Mouse (Mus musculus) hindbrain, embryonic 13.5 days (tissue): ENCODE measurements at regions not wholly inside any gene's neighbourhood (a gene's known extent, or its start where the extent isn't known, plus 50 kb on each side); places are given as distances from the start of the nearest gene placed in this dataset.

Source experiments
- ATAC-seq: fragments of 200-750 bp; cut with Nextera tagmentation; 2 replicates; pipeline ENCODE4 v1.8.0; 2017; ENCODE audit warnings: moderate TSS enrichment; ENCODE audit not compliant: low FRiP score
- H3K27ac ChIP-seq: fragments of 300-500 bp; sonication (generic); 2 replicates; pipeline ENCODE4 v1.5.1; 2015; ENCODE audit warnings: inconsistent platforms, mild to moderate bottlenecking, moderate library complexity
- H3K27me3 ChIP-seq: fragments of 300-500 bp; sonication (generic); 2 replicates; pipeline ENCODE4 v1.6.1; 2015; ENCODE audit warnings: mild to moderate bottlenecking, inconsistent platforms
- H3K36me3 ChIP-seq: fragments of 300-500 bp; sonication (generic); 2 replicates; pipeline ENCODE4 v1.6.1; 2015; ENCODE audit warnings: mild to moderate bottlenecking, inconsistent platforms
- H3K4me1 ChIP-seq: fragments of 300-500 bp; sonication (generic); replicated peaks from 2 replicates; pipeline ENCODE4 v1.6.1; 2015; ENCODE audit warnings: inconsistent platforms
- H3K4me2 ChIP-seq: fragments of 300-500 bp; sonication (generic); 2 replicates; pipeline ENCODE4 v1.6.1; 2015; ENCODE audit warnings: inconsistent platforms, mild to moderate bottlenecking, moderate library complexity
- H3K4me3 ChIP-seq: fragments of 300-500 bp; sonication (generic); 2 replicates; pipeline ENCODE4 v1.5.1; 2015; ENCODE audit warnings: mild to moderate bottlenecking, inconsistent platforms
- H3K9ac ChIP-seq: fragments of 300-500 bp; sonication (generic); 2 replicates; pipeline ENCODE4 v1.6.1; 2015; ENCODE audit warnings: mild to moderate bottlenecking, inconsistent platforms
- H3K9me3 ChIP-seq: fragments of 300-500 bp; sonication (generic); 2 replicates; pipeline ENCODE4 v1.6.1; 2016; ENCODE audit warnings: inconsistent platforms
- WGBS: fragments of 180-500 bp; shearing (Covaris S2); methylation state at CpG from one replicate; pipeline ENCODE4 v1.1.7; 2015; 5-methylcytosine and 5-hydroxymethylcytosine counted together

- WGBS: 71% methylated on average over 5 of the region's 5 CpGs
- no peak overlapping the region for H3K27ac ChIP-seq
- ATAC-seq: no peak
- H3K4me2 ChIP-seq: no peak overlapping the region
- H3K4me3 ChIP-seq: no peak overlapping the region
- H3K4me1 ChIP-seq: peaks cover 4% of the 10 kb centered on the region; the same call in 1 of the 2 replicates
- no peaks in the 10 kb centered on the region for H3K9me3 ChIP-seq
- no peaks in the 10 kb centered on the region for H3K36me3 ChIP-seq
- no peak overlapping the region for H3K9ac ChIP-seq
- H3K27me3 ChIP-seq: no peaks in the 10 kb centered on the region
Observed at GRCm38 (mm10) chr12:27848141-27848540, 505.8 kb upstream of the Sox11 start.

- H3K4me3 ChIP-seq: no peak overlapping the region
- H3K27me3 ChIP-seq: no peaks in the 10 kb centered on the region
- H3K4me1 ChIP-seq: peaks cover 4% of the 10 kb centered on the region; the same call in 1 of the 2 replicates
- WGBS: 72% methylated on average over 10 of the region's 10 CpGs
- H3K9ac ChIP-seq: no peak overlapping the region
- H3K9me3 ChIP-seq: no peaks in the 10 kb centered on the region
- H3K4me2 ChIP-seq: no peak overlapping the region
- H3K36me3 ChIP-seq: no peaks in the 10 kb centered on the region
- H3K27ac ChIP-seq: no peak overlapping the region
- ATAC-seq: no peak
Observed at GRCm38 (mm10) chr12:27847397-27847796, 505.0 kb upstream of the Sox11 start.

GRCm38 (mm10) chr12:27844958-27845357 lies 502.6 kb upstream of the Sox11 start:
- Histone ChIP-seq H3K27me3 (no peaks in the 10 kb centered on the region), H3K4me3 (no peak overlapping the region), H3K9me3 (no peaks in the 10 kb centered on the region), H3K27ac (no peak overlapping the region), H3K4me2 (no peak overlapping the region), H3K4me1 (peaks cover 4% of the 10 kb centered on the region; the same call in 1 of the 2 replicates), H3K9ac (no peak overlapping the region), H3K36me3 (no peaks in the 10 kb centered on the region)
- no peak for ATAC-seq

DNA sequence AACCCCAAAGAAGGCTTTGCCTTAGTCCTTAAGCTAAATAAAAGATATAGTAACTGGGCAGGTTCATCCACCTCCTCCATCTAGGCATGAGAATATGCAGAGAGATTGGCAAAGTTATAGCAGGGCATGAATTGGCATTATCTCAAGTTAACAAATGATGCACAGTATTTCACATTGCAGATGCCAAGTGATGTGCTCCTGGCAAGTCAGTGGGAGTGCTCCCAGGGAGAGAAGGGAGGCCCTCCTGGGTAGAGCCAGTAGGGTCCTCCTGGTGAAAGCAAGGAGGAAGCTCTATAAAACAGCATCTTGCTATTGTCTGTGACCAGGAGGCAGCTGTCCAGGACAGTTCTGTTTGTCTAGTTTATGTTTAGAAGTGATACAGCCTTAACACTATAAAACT lies 496.6 kb upstream of the Sox11 start:
- no peaks in the 10 kb centered on the region for H3K4me1 ChIP-seq
- H3K4me2 ChIP-seq: no peak overlapping the region
- no peak overlapping the region for H3K27ac ChIP-seq
- no peak overlapping the region for H3K4me3 ChIP-seq
- no peaks in the 10 kb centered on the region for H3K36me3 ChIP-seq
- ATAC-seq: no peak
- no peaks in the 10 kb centered on the region for H3K27me3 ChIP-seq
- H3K9ac ChIP-seq: no peak overlapping the region
- H3K9me3 ChIP-seq: no peaks in the 10 kb centered on the region

GRCm38 (mm10) chr12:27838384-27838783 lies 496.0 kb upstream of the Sox11 start:
- ATAC-seq: no peak
- Histone ChIP-seq H3K27ac (no peak overlapping the region), H3K9ac (no peak overlapping the region), H3K9me3 (no peaks in the 10 kb centered on the region), H3K4me3 (no peak overlapping the region), H3K4me1 (no peaks in the 10 kb centered on the region), H3K4me2 (no peak overlapping the region), H3K36me3 (no peaks in the 10 kb centered on the region), H3K27me3 (no peaks in the 10 kb centered on the region)
- WGBS: 86% methylated on average over 6 of the region's 6 CpGs

GRCm38 (mm10) chr12:27826208-27826607 lies 483.8 kb upstream of the Sox11 start:
- H3K9ac ChIP-seq: no peak overlapping the region
- no peaks in the 10 kb centered on the region for H3K27me3 ChIP-seq
- no peak overlapping the region for H3K27ac ChIP-seq
- WGBS: 86% methylated on average over 5 of the region's 5 CpGs
- H3K4me3 ChIP-seq: no peak overlapping the region
- no peak for ATAC-seq
- no peaks in the 10 kb centered on the region for H3K4me1 ChIP-seq
- no peaks in the 10 kb centered on the region for H3K9me3 ChIP-seq
- H3K4me2 ChIP-seq: no peak overlapping the region
- H3K36me3 ChIP-seq: no peaks in the 10 kb centered on the region

DNA sequence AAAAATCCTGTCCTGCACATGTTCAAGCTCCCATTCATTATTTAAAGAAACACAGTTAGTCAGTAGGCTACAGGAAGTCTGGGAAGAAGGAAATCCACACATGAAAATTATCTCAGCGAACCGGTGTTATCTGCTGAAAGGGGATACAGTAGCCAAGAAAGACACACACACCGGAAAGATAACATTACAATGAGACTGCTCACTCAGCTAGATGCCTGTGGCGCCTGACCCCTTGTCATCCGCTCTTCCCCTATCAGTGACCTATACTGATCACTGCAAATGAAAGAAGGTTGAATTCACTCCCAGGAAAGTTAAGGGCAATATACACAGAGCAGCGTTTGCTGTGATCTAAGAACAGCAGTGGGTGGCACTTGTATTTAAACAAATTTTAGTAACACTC lies 481.0 kb upstream of the Sox11 start:
- ATAC-seq: no peak
- H3K27me3 ChIP-seq: no peaks in the 10 kb centered on the region
- no peak overlapping the region for H3K27ac ChIP-seq
- WGBS: 86% methylated on average over 6 of the region's 6 CpGs
- no peak overlapping the region for H3K4me3 ChIP-seq
- no peak overlapping the region for H3K9ac ChIP-seq
- no peaks in the 10 kb centered on the region for H3K36me3 ChIP-seq
- H3K9me3 ChIP-seq: no peaks in the 10 kb centered on the region
- no peaks in the 10 kb centered on the region for H3K4me1 ChIP-seq
- H3K4me2 ChIP-seq: no peak overlapping the region

DNA sequence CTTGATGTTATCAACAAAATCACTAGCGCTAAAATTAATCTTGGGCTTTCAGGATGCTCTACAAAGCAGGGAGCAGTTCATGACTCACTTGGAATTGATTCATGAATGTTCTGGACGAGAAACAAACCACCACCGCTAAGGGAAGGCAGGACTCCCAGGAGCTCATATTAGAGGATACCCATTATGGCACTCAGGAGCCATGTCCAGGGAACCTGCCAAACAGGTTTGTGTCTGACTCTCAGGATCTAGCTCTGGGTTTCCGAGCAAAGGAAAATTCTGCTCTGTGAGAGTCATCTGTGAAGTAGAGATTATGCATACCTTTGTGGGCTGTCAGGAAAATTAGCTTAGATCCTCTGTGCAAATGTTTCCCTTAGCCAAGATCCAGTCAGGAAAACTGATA lies 454.3 kb upstream of the Sox11 start:
- no peak for ATAC-seq
- H3K27me3 ChIP-seq: no peaks in the 10 kb centered on the region
- H3K27ac ChIP-seq: no peak overlapping the region
- no peaks in the 10 kb centered on the region for H3K4me1 ChIP-seq
- WGBS: 90% methylated on average over 4 of the region's 4 CpGs
- H3K9ac ChIP-seq: no peak overlapping the region
- no peaks in the 10 kb centered on the region for H3K9me3 ChIP-seq
- no peak overlapping the region for H3K4me3 ChIP-seq
- H3K36me3 ChIP-seq: no peaks in the 10 kb centered on the region
- no peak overlapping the region for H3K4me2 ChIP-seq

DNA sequence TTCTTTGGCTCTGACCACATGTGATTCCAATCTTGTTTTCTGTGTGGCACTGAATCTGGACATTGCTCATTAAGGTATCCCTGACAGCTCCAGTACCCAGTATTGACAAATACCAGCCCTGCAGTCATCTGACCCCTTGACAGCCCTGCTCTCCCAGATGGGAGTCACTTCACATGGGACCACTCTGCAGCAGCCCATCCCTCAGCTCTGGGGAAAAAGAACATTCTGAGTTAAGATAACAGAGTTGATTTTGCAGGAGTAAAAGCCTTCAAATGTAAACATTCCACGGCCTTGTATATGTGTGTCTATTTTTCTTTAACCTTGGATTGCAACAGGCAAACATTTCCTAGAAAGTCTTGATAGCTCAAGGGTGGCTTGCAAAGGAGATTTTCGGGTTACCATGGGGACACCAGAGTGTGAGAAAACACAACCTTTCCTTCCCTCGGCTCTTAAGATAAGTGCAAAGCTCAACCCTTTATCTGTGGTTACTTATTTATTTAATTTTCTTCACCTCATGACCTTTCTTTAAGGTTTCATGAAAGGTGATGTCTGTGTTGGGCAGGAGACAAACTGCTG lies 444.4 kb upstream of the Sox11 start:
- H3K4me3 ChIP-seq: no peak overlapping the region
- H3K9ac ChIP-seq: no peak overlapping the region
- H3K36me3 ChIP-seq: no peaks in the 10 kb centered on the region
- no peaks in the 10 kb centered on the region for H3K9me3 ChIP-seq
- H3K27me3 ChIP-seq: no peaks in the 10 kb centered on the region
- ATAC-seq: no peak
- no peak overlapping the region for H3K4me2 ChIP-seq
- 61% methylated on average over 3 of the region's 3 CpGs for WGBS
- H3K27ac ChIP-seq: no peak overlapping the region
- H3K4me1 ChIP-seq: no peaks in the 10 kb centered on the region

DNA sequence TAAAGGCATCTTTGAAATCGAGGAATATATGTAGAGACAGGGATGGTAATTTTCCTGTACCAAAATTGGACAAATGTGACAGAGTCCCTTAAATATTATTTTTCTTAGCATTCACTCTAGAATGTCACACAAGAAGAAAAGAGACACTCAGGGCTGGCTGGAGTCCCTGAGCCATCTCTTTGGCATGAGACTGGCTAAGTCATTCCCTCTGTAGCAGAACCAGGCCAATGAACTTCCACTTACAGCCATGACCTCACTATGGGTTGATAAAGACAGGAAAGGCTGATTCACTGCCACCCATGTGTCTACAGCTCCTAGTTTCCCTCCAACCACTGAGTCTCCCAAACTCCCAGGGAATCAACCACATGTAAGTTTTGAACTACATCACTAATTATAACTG lies 438.4 kb upstream of the Sox11 start:
- H3K27ac ChIP-seq: no peak overlapping the region
- no peak overlapping the region for H3K4me3 ChIP-seq
- H3K36me3 ChIP-seq: no peaks in the 10 kb centered on the region
- H3K9ac ChIP-seq: no peak overlapping the region
- 93% methylated on average over 1 of the region's 1 CpGs for WGBS
- no peaks in the 10 kb centered on the region for H3K9me3 ChIP-seq
- H3K4me1 ChIP-seq: no peaks in the 10 kb centered on the region
- H3K4me2 ChIP-seq: no peak overlapping the region
- ATAC-seq: no peak
- no peaks in the 10 kb centered on the region for H3K27me3 ChIP-seq

DNA sequence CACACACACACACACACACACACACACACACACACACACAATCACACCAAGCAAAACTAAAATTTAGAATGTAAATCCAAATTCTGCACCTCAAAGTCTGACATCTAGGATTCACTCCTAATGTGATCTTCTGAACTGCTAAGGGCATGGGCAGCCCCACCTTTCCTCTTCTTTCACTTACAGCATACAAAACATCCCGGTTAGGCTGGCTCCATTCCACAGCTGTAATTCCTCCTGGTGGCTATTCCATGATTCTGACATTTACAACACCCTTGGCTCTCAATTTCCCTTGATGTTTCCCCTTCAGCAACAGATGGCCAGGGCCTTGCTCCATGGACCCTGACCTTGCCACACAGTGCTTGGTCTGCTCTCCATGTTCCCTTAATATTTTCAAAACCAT lies 423.6 kb upstream of the Sox11 start:
- H3K27me3 ChIP-seq: no peaks in the 10 kb centered on the region
- no peak overlapping the region for H3K4me3 ChIP-seq
- WGBS: 70% methylated on average over 1 of the region's 1 CpGs
- ATAC-seq: no peak
- no peak overlapping the region for H3K4me2 ChIP-seq
- H3K9me3 ChIP-seq: no peaks in the 10 kb centered on the region
- no peaks in the 10 kb centered on the region for H3K36me3 ChIP-seq
- no peak overlapping the region for H3K27ac ChIP-seq
- no peak overlapping the region for H3K9ac ChIP-seq
- H3K4me1 ChIP-seq: no peaks in the 10 kb centered on the region

DNA sequence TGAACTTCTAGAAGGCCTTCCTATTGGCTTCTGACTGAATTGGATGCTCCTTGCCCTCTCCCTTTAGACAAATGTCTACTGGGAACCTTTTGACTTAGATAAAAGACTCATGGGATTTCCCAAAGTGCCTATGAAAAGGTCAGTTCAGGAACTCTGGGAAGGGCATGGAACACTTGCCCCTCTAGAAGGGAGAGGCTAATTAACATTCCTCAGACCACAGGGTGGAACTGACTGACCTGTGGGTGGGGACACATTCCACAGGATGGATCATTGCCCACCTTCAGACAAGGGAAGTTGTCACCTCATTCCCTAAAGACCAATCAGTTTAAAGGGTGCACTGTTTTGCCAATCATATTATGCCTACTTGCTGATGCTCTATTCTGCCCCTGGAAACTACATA lies 416.6 kb upstream of the Sox11 start:
- no peaks in the 10 kb centered on the region for H3K36me3 ChIP-seq
- no peaks in the 10 kb centered on the region for H3K4me1 ChIP-seq
- ATAC-seq: no peak
- H3K4me2 ChIP-seq: no peak overlapping the region
- no peak overlapping the region for H3K9ac ChIP-seq
- no peaks in the 10 kb centered on the region for H3K9me3 ChIP-seq
- H3K27me3 ChIP-seq: no peaks in the 10 kb centered on the region
- no peak overlapping the region for H3K27ac ChIP-seq
- H3K4me3 ChIP-seq: no peak overlapping the region

- ATAC-seq: no peak
- no peak overlapping the region for H3K4me2 ChIP-seq
- H3K4me3 ChIP-seq: no peak overlapping the region
- H3K27me3 ChIP-seq: no peaks in the 10 kb centered on the region
- no peak overlapping the region for H3K27ac ChIP-seq
- H3K36me3 ChIP-seq: no peaks in the 10 kb centered on the region
- no peaks in the 10 kb centered on the region for H3K4me1 ChIP-seq
- H3K9ac ChIP-seq: no peak overlapping the region
- H3K9me3 ChIP-seq: no peaks in the 10 kb centered on the region
Observed at GRCm38 (mm10) chr12:27757641-27758040, 415.3 kb upstream of the Sox11 start.
